Mouse (Mus musculus): ENCODE data around the gene Zmiz1. TPM values are rescaled to one million over a fixed set of nuclear protein-coding genes. Genes with fewer than 3 reads are reported as not detected.

Gene Zmiz1
- total RNA-seq, 2 experiments from 2014 or later, result 26.6 to 28.6 TPM

GRCm38 (mm10) chr14:25489336-25490078 is 30.5 kb downstream of the Zmiz1 start:
- DNase-seq (ENCODE audit: low spot score), result no peak

GRCm38 (mm10) chr14:25491961-25492360 is 33.0 kb downstream of the Zmiz1 start:
- DNase-seq (ENCODE audit: low spot score), result no peak

DNA sequence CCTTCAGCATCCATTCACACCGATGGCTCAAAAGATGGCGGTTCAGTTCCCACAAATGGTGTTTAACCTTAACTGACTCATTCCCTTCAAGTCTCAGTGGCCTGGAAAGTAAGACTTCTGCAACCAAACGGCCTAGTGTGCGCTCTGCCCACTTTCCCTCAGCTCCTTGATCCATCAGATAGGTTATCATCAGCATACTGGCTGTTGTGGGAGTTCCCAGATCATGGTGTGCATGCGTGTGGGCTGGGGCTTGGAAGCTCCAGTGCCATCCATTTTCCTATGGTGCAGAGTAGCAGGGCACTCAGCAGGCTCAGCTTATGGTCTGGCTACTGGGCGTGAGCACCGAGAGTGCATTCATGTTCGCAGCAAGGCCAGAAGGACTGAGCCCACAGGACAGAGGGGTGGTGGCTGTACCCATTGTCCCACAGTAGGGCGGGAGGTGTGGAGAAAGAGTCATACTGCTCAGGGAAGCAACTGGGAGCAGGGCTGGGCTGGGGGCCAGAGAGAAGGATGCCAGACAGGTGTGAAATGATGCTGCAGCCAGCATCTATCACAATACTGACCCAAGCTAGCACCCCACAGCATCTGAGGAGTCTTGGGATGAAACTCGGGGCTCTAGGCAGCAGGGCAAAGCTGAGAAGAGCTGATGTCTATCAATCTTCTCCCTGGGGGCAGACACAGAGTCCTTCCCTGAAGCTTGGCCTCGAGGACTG is 33.7 kb downstream of the Zmiz1 start:
- no peak for DNase-seq (ENCODE audit: low spot score)

- peak; percentile 75 for DNase-seq (ENCODE audit: low spot score)
Measured at GRCm38 (mm10) chr14:25493301-25494241, 34.6 kb downstream of the Zmiz1 start.

DNA sequence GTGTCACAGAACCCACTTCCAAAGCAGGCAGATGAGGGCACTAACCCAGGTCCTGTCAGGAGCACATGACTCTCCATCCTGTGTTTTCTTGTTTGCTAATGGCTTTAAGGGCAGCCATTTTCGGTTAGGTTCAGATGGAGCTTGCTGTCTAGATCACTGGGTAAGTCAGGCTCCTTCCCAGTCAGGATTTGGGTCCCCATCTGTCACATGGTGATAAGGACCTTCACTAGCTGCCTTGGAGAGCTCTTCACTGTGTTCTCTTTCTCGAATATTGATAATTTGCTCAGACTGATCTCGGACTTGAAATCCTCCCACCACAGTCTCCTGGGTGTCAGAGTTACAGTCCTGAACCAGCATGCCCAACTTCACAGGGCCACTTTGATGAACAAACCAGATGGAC is 35.8 kb downstream of the Zmiz1 start:
- no peak for DNase-seq (ENCODE audit: low spot score)

DNA sequence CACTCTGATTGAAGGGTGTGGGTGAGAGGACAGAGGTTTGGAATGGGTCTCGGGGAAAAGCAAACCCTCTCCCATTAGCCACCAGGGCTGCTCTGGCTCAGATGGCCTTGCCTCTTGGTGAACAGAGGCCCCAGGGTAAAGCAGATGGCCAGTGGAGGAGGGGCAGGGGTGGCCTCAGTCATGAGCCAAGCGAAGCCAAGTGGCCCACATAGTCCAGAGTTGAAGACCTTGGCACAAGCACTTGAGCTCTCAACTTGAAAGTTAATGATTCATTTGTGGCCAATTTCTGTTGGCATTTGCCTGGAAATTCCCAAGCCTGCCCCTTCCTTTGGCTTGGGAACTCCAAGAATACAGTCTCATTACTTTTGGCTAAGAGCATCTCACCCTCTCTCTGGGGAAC is 37.1 kb downstream of the Zmiz1 start:
- DNase-seq (ENCODE audit: low spot score), result no peak

- peak; percentile 73 for DNase-seq (ENCODE audit: low spot score)
Measured at GRCm38 (mm10) chr14:25496989-25497388, 38.0 kb downstream of the Zmiz1 start.

- DNase-seq (ENCODE audit: low spot score), result peak; percentile 91
Measured at GRCm38 (mm10) chr14:25497596-25497995, 38.6 kb downstream of the Zmiz1 start.

DNA sequence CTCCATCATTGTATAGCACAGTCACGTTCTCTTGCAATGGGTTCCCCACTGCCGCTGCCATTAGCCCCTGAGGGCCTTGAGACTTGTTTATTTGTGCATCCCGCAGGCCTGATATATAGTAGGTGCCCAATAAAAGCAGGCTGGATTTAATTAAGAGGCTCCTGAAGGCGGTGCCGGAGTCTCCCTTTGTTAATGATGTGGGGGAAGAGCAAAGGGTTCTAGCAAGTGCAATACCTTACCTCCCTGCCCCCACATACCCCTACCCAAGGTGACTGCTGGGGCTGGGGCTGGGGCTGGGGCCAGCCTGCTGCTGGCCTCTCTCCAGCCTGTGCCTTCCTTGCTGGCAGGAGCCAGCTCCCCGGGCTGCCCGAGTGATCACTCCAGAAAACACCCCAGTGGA is 39.4 kb downstream of the Zmiz1 start:
- no peak for DNase-seq (ENCODE audit: low spot score)

GRCm38 (mm10) chr14:25499526-25499925 is 40.5 kb downstream of the Zmiz1 start:
- DNase-seq (ENCODE audit: low spot score), result no peak

DNA sequence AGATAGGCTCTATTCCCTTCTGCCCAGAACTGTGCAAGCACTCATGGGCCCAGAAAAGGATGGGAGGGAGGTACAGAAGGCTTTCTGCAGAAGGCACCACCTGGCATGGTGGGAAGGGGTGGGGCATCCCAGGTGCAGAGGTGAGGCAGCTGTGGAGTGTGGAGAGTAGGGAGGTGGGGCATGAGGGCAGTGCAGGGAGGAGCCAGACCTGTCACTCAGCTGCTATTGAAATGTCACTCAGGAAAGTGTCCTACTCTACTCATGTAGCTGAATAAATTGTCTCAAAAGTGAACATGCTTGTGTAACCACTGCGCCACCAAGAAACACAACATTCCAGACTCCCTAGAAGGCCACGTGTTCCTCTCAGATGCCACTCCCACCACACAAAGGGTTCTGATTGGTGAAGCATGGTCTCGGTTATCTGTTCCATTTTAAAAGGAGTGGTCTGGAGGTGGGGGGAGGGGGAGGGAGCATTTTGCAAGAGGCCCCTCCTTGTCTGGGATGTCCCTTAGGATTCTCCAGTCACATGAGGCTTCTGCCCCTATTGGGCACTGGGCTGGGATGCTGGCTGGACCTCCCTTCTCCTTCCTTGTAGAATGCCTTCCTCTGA is 41.6 kb downstream of the Zmiz1 start:
- no peak for DNase-seq (ENCODE audit: low spot score)

GRCm38 (mm10) chr14:25501481-25501880 is 42.5 kb downstream of the Zmiz1 start:
- DNase-seq (ENCODE audit: low spot score), result no peak

DNA sequence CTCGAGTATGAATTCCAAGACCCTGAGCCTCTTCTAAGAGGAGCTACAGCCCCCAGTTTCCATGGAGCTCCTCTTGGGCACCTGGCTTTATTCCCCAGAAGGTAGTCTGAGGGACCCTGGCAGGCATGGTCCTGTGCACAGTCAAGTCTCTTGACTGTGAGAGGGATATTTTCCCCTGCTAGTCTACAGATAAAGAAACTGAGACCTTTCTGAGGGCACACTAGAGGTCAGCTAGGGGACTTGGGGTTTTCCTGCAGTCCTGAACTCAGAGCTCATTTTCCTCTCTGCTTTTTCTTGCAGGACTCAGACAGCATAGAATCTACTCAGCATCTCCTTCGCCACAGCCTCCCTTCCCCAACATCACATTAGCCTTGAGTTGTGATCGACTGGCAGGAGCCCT is 43.4 kb downstream of the Zmiz1 start:
- DNase-seq (ENCODE audit: low spot score), result no peak

- DNase-seq (ENCODE audit: low spot score), result no peak
Measured at GRCm38 (mm10) chr14:25504241-25504640, 45.3 kb downstream of the Zmiz1 start.

DNA sequence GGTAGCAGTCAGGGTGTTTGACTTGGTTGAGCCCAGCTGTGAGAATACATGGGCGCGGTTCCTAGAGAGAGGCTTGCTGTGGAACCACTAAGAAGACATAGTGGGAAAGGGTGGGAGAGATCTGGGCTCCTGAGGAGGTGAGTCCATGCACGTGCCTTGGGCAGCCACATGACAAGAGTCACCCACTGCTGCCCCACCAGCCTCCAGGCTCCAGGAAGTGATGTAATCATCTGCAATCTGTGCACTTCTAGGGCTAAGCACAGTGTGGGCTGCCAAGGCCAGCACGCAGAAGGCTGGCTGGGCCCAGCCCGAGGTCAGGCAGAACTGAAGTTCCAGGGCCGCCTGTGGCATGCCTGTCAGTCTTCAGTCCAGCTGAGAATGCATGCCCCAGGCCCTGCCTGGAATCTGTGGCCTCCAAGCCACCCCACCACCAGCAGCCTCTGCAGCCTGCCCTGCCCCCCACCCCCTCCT is 46.3 kb downstream of the Zmiz1 start:
- DNase-seq (ENCODE audit: low spot score), result no peak

GRCm38 (mm10) chr14:25508111-25508756 is 49.2 kb downstream of the Zmiz1 start:
- DNase-seq (ENCODE audit: low spot score), result peak; percentile 79

- peak; percentile 74 for DNase-seq (ENCODE audit: low spot score)
Measured at GRCm38 (mm10) chr14:25508757-25509139, 49.8 kb downstream of the Zmiz1 start.

DNA sequence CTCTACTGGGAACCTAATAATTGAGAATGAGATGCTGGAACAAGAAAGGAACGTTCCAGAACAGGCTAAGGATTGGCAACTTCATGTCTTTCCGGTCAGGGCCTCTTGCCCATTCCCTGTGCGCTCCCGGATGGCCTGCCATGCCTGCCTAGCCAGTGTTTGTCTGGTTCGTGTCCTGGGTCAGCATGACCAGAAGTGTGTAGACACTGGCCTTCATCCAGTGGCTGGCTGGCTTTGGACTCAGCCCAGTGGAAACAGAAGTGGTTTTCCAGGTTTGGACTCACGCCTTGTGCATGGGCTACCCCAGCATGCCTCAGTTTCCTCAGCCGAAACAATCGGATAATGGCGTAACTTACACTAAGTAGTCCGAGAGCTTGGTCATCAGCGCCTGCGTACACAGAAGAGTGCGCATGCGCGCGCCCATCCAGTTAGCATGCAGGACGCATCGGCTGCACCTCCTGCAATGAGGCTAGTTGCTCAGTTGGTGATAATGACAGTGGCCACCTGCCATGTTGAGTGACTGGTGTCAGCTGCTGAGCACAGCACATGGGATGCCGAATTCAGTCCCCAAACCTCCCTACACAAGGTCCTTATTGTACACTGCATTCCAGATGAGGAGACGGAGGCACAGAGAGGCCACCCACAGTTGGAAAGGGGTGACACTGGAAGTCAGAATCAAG is 50.6 kb downstream of the Zmiz1 start:
- no peak for DNase-seq (ENCODE audit: low spot score)

- DNase-seq (ENCODE audit: low spot score), result no peak
Measured at GRCm38 (mm10) chr14:25510362-25510761, 51.4 kb downstream of the Zmiz1 start.

DNA sequence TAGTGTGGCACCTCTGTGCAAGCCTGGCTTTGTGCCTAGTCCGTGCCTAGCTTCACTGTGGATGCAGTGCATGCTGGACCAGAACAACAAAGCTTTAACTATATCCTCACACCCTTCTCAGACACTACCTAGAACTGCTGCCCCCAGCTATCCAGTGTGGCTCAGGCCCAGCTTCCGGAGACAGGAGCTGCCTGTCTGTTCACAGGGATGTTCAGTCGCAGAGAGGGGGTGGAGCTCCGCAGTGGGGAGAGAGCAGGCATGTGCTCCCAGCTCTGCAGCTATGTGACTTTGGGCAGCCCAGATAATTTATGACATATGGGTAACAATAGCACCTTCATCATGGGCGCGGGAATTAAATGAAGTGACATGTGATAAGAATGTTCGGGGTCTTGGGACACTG is 52.0 kb downstream of the Zmiz1 start:
- DNase-seq (ENCODE audit: low spot score), result no peak
